Mouse (Mus musculus) E14TG2a.4 (cell line): ENCODE results near the gene Kcnip3.

Experiments
- H3K27me3 ChIP-seq: 2 replicates; pipeline ENCODE4 v1.6.1; 2014; ENCODE audit warnings: low read length, control low read depth; ENCODE audit not compliant: insufficient read depth
- H3K36me3 ChIP-seq: 2 replicates; pipeline ENCODE4 v1.6.1; 2014; ENCODE audit warnings: low read length, control low read depth; ENCODE audit not compliant: insufficient read depth
- H3K4me1 ChIP-seq: replicated peaks from 2 replicates; pipeline ENCODE4 v1.6.1; 2014; ENCODE audit warnings: low read depth, low read length, control low read depth
- H3K4me3 ChIP-seq: replicated peaks from 2 replicates; pipeline ENCODE4 v1.5.1; 2014; ENCODE audit warnings: mild to moderate bottlenecking, low read length
- H3K9me3 ChIP-seq: 2 replicates; pipeline ENCODE4 v1.6.1; 2014; ENCODE audit warnings: low read length, control low read depth
- CTCF ChIP-seq: conservative IDR thresholded peaks from 2 replicates; pipeline ENCODE4 v1.5.1; 2014; ENCODE audit warnings: low read length
- NANOG ChIP-seq: IDR thresholded peaks from 2 replicates; pipeline ENCODE4 v1.6.1; 2014; ENCODE audit warnings: borderline replicate concordance, low read length, mixed read lengths
- POU5F1 ChIP-seq: IDR thresholded peaks from 2 replicates; pipeline ENCODE4 v1.6.1; 2014; ENCODE audit warnings: low read length, borderline replicate concordance

Kcnip3 gene

GRCm38 (mm10) chr2:127520123-127520522, 1.8 kb downstream of the Kcnip3 start:
- H3K4me1 ChIP-seq: peaks cover 22% of the 10 kb centered on the region
- H3K9me3 ChIP-seq: no peaks in the 10 kb centered on the region
- peaks cover 27% of the 10 kb centered on the region for H3K27me3 ChIP-seq
- no peaks in the 10 kb centered on the region for H3K36me3 ChIP-seq
- no peak for TF ChIP-seq CTCF
- no peak for TF ChIP-seq NANOG
- no peak for TF ChIP-seq POU5F1
- H3K4me3 ChIP-seq: no peak overlapping the region

DNA sequence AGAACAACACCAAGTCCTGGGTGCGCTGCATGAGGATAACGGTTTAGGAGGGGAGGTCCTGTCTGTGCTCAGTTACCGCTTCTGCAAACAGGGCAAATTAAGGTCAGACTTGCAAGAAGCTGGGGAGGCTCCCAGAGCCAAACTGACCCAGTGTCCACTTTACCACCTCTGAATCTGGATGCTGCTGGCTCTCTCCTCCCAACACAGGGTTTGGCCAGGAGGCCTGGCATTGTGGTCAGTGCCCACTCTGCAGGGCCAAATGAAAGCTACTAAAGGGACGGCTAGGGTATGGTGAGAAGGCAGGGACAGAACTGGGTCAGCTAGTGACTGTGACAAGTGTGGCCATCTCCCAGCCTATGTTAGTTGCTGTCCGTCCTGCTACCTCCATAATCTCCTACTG, 2.6 kb downstream of the Kcnip3 start:
- TF ChIP-seq NANOG (no peak), POU5F1 (no peak), CTCF (no peak)
- no peak overlapping the region for H3K4me3 ChIP-seq
- H3K4me1 ChIP-seq: peaks cover 22% of the 10 kb centered on the region
- H3K36me3 ChIP-seq: no peaks in the 10 kb centered on the region
- H3K9me3 ChIP-seq: no peaks in the 10 kb centered on the region
- peaks cover 27% of the 10 kb centered on the region for H3K27me3 ChIP-seq

GRCm38 (mm10) chr2:127518831-127519230, 3.1 kb downstream of the Kcnip3 start:
- Histone ChIP-seq H3K4me1 (peaks cover 22% of the 10 kb centered on the region), H3K4me3 (no peak overlapping the region), H3K27me3 (peaks cover 27% of the 10 kb centered on the region), H3K36me3 (no peaks in the 10 kb centered on the region), H3K9me3 (no peaks in the 10 kb centered on the region)
- TF ChIP-seq CTCF (no peak), POU5F1 (no peak), NANOG (no peak)

DNA sequence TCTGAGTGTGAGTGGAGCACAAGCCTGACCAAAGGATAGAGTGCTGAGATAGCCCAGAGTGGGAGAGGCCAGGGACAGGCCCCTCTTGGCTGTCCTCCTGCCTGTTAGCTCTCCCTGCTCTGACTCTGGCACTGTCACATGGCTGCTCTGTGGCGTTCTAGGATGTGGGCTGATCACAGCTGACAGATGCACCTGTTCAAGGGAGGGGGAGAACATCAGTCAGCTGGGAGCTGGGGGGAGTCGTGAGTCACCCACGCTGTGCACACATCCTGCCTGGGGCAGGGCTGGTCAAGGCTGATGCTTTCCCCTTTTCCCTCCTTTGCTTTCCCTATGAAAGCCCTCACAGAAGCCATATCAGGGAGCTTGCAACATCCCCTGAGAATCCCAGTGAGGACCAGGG, 3.6 kb downstream of the Kcnip3 start:
- no peaks in the 10 kb centered on the region for H3K36me3 ChIP-seq
- no peak for TF ChIP-seq NANOG
- H3K27me3 ChIP-seq: peaks cover 27% of the 10 kb centered on the region
- H3K4me3 ChIP-seq: no peak overlapping the region
- peaks cover 22% of the 10 kb centered on the region for H3K4me1 ChIP-seq
- no peaks in the 10 kb centered on the region for H3K9me3 ChIP-seq

- peaks cover 17% of the 10 kb centered on the region for H3K4me1 ChIP-seq
- peaks cover 28% of the 10 kb centered on the region for H3K27me3 ChIP-seq
- H3K9me3 ChIP-seq: no peaks in the 10 kb centered on the region
- TF ChIP-seq CTCF: no peak
- TF ChIP-seq NANOG: no peak
- no peak for TF ChIP-seq POU5F1
- no peaks in the 10 kb centered on the region for H3K36me3 ChIP-seq
- H3K4me3 ChIP-seq: no peak overlapping the region
Measured at GRCm38 (mm10) chr2:127517081-127517480, 4.8 kb downstream of the Kcnip3 start.

DNA sequence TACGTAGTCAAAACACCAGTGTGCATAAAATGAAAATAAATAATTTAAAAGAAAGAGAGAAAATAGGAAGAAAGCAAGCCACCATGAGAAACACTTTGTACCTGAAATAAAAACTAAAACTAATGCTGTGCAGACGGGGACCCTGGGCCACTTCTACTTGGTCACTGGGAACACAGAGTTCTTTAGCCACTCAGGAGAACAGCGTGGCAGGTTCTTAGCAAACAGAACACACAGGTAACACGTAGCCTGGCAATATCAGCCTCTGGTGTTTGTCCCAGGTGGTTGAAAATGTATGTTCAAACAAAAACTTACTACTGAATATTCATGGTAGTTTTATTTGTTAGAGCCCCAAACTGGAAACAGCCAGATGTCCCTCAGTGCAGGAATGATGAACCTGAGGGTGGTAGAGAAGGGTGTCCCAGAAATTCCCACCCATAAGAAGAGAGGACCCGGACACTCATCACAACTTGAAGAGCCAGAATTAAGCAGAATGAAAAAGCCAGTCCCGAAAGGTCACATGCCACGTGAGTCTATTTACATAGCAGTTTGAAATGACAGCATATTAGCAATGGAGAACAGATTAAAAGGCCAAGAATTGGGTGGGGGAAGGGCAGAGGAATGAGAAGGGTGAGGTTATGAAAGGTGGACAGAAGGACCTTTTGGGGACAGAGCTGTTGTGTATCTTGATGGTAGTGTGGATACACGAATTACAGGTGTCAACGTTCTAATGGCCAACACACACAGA, 7.3 kb downstream of the Kcnip3 start:
- Histone ChIP-seq H3K9me3 (no peaks in the 10 kb centered on the region), H3K4me3 (no peak overlapping the region), H3K27me3 (peaks cover 16% of the 10 kb centered on the region), H3K36me3 (no peaks in the 10 kb centered on the region), H3K4me1 (peaks cover 5% of the 10 kb centered on the region)
- TF ChIP-seq CTCF (no peak), NANOG (no peak), POU5F1 (no peak)

- no peak overlapping the region for H3K4me3 ChIP-seq
- H3K36me3 ChIP-seq: no peaks in the 10 kb centered on the region
- H3K4me1 ChIP-seq: peaks cover 5% of the 10 kb centered on the region
- peaks cover 12% of the 10 kb centered on the region for H3K27me3 ChIP-seq
- no peaks in the 10 kb centered on the region for H3K9me3 ChIP-seq
- TF ChIP-seq NANOG (no peak), CTCF (no peak), POU5F1 (no peak)
Measured at GRCm38 (mm10) chr2:127513244-127513643, 8.7 kb downstream of the Kcnip3 start.

DNA sequence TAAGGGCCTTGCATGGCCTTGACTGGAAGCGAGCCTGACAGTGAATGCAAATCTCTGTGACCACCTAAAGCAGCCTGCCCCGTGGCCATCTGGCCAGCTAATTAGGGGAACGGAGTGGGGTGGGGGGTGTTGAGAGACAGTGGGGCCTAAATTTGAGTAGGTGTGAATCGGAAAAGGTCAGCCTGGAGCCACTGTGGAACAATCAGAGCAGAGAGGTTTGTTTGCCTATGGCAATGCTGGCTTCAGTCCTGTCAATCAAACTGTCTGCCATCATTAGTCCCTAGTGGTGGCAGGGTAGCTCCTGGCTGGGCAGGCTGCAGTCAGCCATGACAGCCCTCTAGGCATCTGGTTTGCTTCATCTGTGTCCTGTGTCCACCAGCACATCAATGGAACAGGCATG, 10.5 kb downstream of the Kcnip3 start:
- H3K36me3 ChIP-seq: no peaks in the 10 kb centered on the region
- no peak overlapping the region for H3K4me3 ChIP-seq
- peaks cover 10% of the 10 kb centered on the region; the same call in 1 of the 2 replicates for H3K27me3 ChIP-seq
- H3K9me3 ChIP-seq: no peaks in the 10 kb centered on the region
- H3K4me1 ChIP-seq: peaks cover 12% of the 10 kb centered on the region
- TF ChIP-seq NANOG (no peak), CTCF (no peak), POU5F1 (no peak)

DNA sequence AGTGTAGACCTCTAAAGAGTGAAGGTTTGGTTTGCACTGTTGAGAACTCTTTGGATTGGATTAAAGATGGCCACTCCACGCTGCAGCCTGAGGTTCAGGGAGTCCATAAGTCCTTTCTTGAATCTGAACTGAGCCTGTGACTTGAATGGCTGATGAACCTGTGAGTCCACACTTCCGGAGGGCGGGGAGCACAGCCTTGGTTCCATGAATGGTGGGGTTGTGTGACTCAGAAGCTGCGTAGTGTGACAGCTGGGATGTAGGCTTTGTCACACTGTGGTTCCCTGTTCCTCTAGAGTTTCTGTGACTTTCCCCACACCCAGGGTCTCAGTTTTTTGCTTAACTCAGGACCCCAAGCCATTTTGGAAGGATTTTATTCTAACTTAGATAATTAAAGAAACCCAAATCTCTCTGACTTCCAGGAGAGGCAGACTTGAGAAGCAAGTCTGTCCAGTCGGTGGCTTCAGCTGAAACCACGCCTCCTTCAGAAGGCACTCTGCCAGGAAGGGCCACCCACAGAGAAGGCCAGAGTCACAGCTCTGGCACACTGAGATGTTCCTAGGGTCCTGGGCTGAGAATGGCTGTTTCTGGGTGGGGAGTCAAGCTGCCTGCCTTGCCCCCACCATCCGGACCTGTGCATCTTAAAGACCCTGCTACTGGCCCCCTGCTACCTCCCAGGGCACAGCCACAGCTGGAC, 13.8 kb downstream of the Kcnip3 start:
- peaks cover 35% of the 10 kb centered on the region for H3K27me3 ChIP-seq
- TF ChIP-seq NANOG: no peak
- TF ChIP-seq POU5F1: no peak
- TF ChIP-seq CTCF: no peak
- H3K9me3 ChIP-seq: no peaks in the 10 kb centered on the region
- no peaks in the 10 kb centered on the region for H3K36me3 ChIP-seq
- no peak overlapping the region for H3K4me3 ChIP-seq
- H3K4me1 ChIP-seq: peaks cover 12% of the 10 kb centered on the region
